Mouse (Mus musculus): Measurements from ENCODE around the gene Cylc2. TPM values are rescaled to one million over a fixed set of nuclear protein-coding genes. Genes with fewer than 3 reads are reported as not detected.

The Cylc2 gene
- polyA plus RNA-seq (2014; fragmentation: Illumina TruSeq; extraction: RNeasy Lipid Tissue Mini Kit (QIAGEN cat#74804)), result not detected

DNA sequence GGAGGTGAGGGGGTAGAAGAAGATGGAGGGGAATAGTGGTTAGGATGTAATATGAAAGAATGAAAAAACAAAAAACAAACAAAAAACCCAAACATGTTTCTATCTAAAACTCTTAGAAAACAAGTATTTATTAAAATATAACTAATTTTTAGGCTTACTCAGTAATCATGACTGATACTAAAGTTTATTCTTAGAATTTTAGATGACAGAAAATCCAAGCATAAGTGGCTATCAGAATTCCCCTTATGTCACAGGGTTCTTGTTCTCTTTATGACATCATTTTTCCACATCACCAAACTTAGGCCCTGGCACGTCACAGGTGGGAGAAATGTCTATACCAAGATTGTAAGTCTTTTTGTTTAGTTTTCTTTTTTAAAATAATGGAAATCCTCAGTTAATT is at the start of gene Cylc2:
Cylc2 (plus strand) TSS at position 301 of the 400 bp plus-strand sequence.

Measured in ovary, adult 10 weeks (tissue).